9 mouse cellular contexts compared by ENCODE assay signal in the genomic region with DNA sequence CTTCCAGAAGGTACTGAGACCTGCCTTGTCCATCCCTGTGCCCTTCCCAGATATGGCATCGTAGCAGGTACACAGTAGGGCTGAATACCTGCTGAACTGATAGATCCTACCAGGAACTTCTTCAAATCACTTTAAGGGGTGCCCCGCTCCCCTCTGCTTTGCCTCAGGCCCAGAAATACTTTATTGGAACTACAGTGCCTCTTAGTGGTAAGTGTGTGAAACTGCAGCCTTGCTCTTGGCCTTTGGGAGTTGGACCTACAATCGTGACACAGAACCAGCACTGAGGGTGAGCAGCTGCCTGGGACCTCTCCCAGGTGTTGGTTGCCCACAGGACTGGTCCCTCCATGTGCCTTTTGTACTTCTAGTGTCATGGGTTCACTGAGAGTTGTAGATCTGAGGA. TPM values are rescaled to one million over a fixed set of nuclear protein-coding genes. Genes with fewer than 3 reads are reported as not detected.
DNase-seq lines count a peak whose midpoint lies in the region; ATAC-seq and TF ChIP-seq lines count a peak whose summit lies in the region.
"Had no signal": no experiment of that assay in that cellular context is flagged by ENCODE, and none has a peak within 500 bp of the region (broad histone marks: within the 10 kb centered on the region; RNA-seq: fewer than 3 reads in every experiment).

No protein-coding gene starts in this region.

- TF ChIP-seq CTCF in lung, embryonic 14.5 days (IDR thresholded peaks at IDR 0.05; ENCODE audit: low read depth), result peak; percentile 83

- no peaks in the 10 kb centered on the region for H3K4me1 ChIP-seq in forebrain, embryonic 14.5 days (ENCODE audit: control insufficient read depth, insufficient read depth, low read length)
- peaks cover 6% of the 10 kb centered on the region for H3K4me1 ChIP-seq in forebrain, embryonic 13.5 days
- H3K4me1 ChIP-seq in lung, embryonic 14.5 days (ENCODE audit: insufficient read depth), result no peaks in the 10 kb centered on the region

- H3K4me3 ChIP-seq in forebrain, embryonic 14.5 days (ENCODE audit: low read depth, low read length), result no peak overlapping the region
- H3K4me3 ChIP-seq in forebrain, embryonic 13.5 days, result no peak overlapping the region
- H3K4me3 ChIP-seq in lung, embryonic 14.5 days (ENCODE audit: low read depth, low read length), result no peak overlapping the region
- H3K4me3 ChIP-seq: myocyte had no signal

- no peaks in the 10 kb centered on the region for H3K9me3 ChIP-seq in forebrain, embryonic 14.5 days (replicated peaks; ENCODE audit: control insufficient read depth, low read length)
- peaks cover 5% of the 10 kb centered on the region; the same call in 1 of the 2 replicates for H3K9me3 ChIP-seq in forebrain, embryonic 13.5 days (replicated peaks)
- H3K9me3 ChIP-seq in lung, embryonic 14.5 days (ENCODE audit: low read depth, low read length), result no peaks in the 10 kb centered on the region

- no peak overlapping the region for H3K9ac ChIP-seq in forebrain, embryonic 14.5 days (ENCODE audit: low read length)
- H3K9ac ChIP-seq in forebrain, embryonic 13.5 days, result no peak overlapping the region
- H3K9ac ChIP-seq in lung, embryonic 14.5 days, result no peak overlapping the region

- DNase-seq in forebrain, embryonic 14.5 days (ENCODE audit: low spot score), result peak; percentile 62
- DNase-seq in lung, embryonic 14.5 days, result peak; percentile 73
- no peak for DNase-seq in lung, adult 18-20 months
- peak; percentile 61 for DNase-seq in adipocyte (ENCODE audit: low spot score)
- DNase-seq in layer of hippocampus, postnatal 14 days (ENCODE audit: low spot score in 2 of 2), result peak; percentile 27 to 49
- DNase-seq in spleen, postnatal 36 days (ENCODE audit: low spot score in 2 of 2), result no peak

- H3K27me3 ChIP-seq in forebrain, embryonic 14.5 days (replicated peaks; ENCODE audit: control insufficient read depth, insufficient read depth, low read length), result peaks cover 5% of the 10 kb centered on the region; the same call in 1 of the 2 replicates
- H3K27me3 ChIP-seq in forebrain, embryonic 13.5 days, result peaks cover 70% of the 10 kb centered on the region
- no peaks in the 10 kb centered on the region for H3K27me3 ChIP-seq in lung, embryonic 14.5 days (ENCODE audit: insufficient read depth, low read length)

- no peak overlapping the region for H3K27ac ChIP-seq in forebrain, embryonic 14.5 days (ENCODE audit: low read depth, low read length)
- H3K27ac ChIP-seq in forebrain, embryonic 13.5 days, result no peak overlapping the region
- H3K27ac ChIP-seq in lung, embryonic 14.5 days (ENCODE audit: low read depth), result no peak overlapping the region

- no peak overlapping the region for H3K4me2 ChIP-seq in forebrain, embryonic 14.5 days (ENCODE audit: low read length)
- H3K4me2 ChIP-seq in forebrain, embryonic 13.5 days, result no peak overlapping the region
- no peak overlapping the region for H3K4me2 ChIP-seq in lung, embryonic 14.5 days

- H3K36me3 ChIP-seq in forebrain, embryonic 14.5 days (ENCODE audit: control insufficient read depth, insufficient read depth, low read length), result no peaks in the 10 kb centered on the region
- no peaks in the 10 kb centered on the region for H3K36me3 ChIP-seq in forebrain, embryonic 13.5 days (ENCODE audit: poor library complexity, severe bottlenecking)
- H3K36me3 ChIP-seq in lung, embryonic 14.5 days (ENCODE audit: insufficient read depth), result no peaks in the 10 kb centered on the region

- ATAC-seq in forebrain, embryonic 14.5 days, result no peak
- ATAC-seq in forebrain, embryonic 13.5 days, result no peak
- ATAC-seq in lung, embryonic 14.5 days (ENCODE audit: insufficient read depth), result no peak
- no peak for ATAC-seq in activated CD4-positive, CD25-positive, alpha-beta regulatory T cell, adult 4 months

- 32% methylated on average over 3 of the region's 3 CpGs for WGBS in forebrain, embryonic 14.5 days
- 30% methylated on average over 3 of the region's 3 CpGs for WGBS in forebrain, embryonic 13.5 days
- WGBS in lung, embryonic 14.5 days, result 45% methylated on average over 3 of the region's 3 CpGs

RNA-seq across cellular contexts. Expression of a gene that starts 16.8 kb away (rescaled TPM):
- polyA plus RNA-seq in forebrain, embryonic 14.5 days (2014; fragmentation: Nextera tagmentation; extraction: Ambion mirVana), result 0.50 and 0.78 TPM in 2 replicates
- polyA plus RNA-seq in forebrain, embryonic 13.5 days (2015; fragmentation: Nextera tagmentation; extraction: Ambion mirVana), result 0.62 and 1.00 TPM in 2 replicates
- polyA plus RNA-seq in lung, embryonic 14.5 days (2014; fragmentation: Nextera tagmentation; extraction: Ambion mirVana), result 0.11 and 0.18 TPM in 2 replicates
- total RNA-seq in layer of hippocampus, postnatal 14 days (2021), result under 1 TPM; 0.38 to 0.99 TPM
- polyA plus RNA-seq in activated CD4-positive, CD25-positive, alpha-beta regulatory T cell, adult 4 months (2017; shearing (Covaris generic)), result not detected
- polyA plus RNA-seq: myocyte had no signal

Comparison
In these comparisons a context has a peak if more than half of its experiments do, and no peak if none do; other contexts are left out.
1. DNase-seq: peak in forebrain, embryonic 14.5 days (single experiment), lung, embryonic 14.5 days (single experiment), adipocyte (single experiment) and layer of hippocampus, postnatal 14 days (2 of 2); none in lung, adult 18-20 months (0 of 2) and spleen, postnatal 36 days (0 of 2).